Mouse (Mus musculus): ENCODE results near the gene Olfr287.

DNA sequence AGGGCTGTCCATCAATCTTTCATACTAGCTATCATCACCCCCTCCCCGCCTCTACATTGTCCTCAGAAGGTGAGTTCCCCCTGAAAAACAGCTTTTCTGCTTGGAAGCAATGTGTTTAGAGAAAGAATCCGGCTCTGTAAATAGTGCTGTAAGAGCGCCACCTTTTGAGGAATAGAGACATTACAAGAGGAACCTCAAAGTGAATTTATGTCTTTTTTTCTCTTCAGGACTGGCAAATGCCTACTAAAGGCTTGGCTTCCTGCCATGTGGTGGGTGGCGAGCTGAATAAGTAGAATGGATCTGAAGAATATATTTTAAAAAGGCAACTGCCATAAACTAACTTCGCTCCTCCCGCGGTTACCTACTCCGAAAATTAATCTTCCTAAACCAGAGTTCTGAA is 47.0 kb downstream of the Olfr287 start:
- TF ChIP-seq GATA1 (IDR thresholded peaks at IDR 0.05; ENCODE audit: low read length): no peak
- no peak for TF ChIP-seq TAL1 (IDR thresholded peaks at IDR 0.05; ENCODE audit: low read length)

All from erythroblast, embryonic 14.5 days (primary cell).